Mouse (Mus musculus) thymus, postnatal 36 days (tissue): ENCODE results near the gene Tnnt1.
"Not testable (repeated sequence)": the region's sequence is repeated elsewhere in the genome, so short reads cannot be mapped to it uniquely, and the experiment has no call there.

Experiments
- DNase-seq, 2 experiments: peaks; one replicate each; pipeline ENCODE4 v3.0.0; 2022; ENCODE audit warnings: mixed read lengths in 2 of 2

Gene Tnnt1

DNA sequence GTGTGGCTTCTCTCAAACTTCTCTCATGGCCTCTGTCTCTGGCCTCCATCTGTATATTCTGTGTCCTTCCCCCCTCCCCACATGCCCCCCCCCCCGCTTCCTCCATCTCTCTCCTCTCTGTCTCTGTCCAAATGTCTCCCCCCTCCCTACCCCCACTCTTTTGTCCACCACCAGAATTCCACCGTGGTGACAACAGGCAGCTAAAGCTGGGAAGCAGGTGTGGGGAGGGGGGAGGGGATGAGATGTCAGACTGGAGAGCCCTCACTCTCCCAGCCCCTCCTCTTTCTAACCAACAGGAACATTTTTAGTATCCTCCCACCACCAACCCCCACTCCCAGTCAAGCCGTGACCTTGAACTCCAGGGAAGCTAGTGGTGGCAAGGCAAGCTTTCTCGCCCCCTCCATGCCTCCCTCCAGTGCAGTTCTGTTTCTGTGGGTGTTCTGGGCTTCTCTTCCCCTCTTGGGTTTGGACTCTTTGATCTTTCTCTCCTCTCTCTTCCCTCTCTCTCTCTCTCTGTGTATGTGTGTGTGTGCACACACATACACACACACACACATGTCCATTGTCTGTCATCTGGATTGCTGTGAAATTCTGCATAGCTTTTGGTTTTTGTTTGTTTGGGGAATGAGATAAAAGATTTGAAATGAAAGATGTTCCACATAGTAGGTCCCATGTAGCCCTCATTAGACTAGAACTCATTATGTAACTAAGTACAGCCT lies at the start of gene Tnnt1:
Tnnt1 (minus strand) TSS at position 51 of the 719 bp plus-strand sequence.
- no peak for DNase-seq

GRCm38 (mm10) chr7:4562660-4563059 lies 46.5 kb upstream of the Tnnt1 start:
- no peak for DNase-seq

DNA sequence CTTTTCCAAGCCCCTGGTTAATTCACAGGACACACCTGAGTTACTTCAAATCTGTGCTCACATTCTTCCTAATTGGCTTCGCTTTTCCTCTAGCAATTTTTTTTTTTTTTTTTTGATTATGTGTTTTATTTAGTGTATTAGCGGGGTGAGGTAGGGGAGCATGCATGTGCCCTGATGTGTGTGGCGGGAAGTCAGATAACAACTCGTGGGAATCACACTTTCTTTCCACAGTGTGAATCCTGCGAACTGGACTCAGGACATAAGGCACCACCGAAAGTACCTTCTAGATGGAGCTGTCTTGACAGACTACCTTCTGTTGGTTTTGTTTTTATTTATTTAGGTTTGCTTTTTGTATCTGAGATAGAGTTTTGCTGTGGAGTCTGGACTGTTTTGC lies 41.0 kb upstream of the Tnnt1 start:
- no peak for DNase-seq

GRCm38 (mm10) chr7:4556256-4557166 lies 40.3 kb upstream of the Tnnt1 start:
- peak; percentile 69 to 73 for DNase-seq

DNA sequence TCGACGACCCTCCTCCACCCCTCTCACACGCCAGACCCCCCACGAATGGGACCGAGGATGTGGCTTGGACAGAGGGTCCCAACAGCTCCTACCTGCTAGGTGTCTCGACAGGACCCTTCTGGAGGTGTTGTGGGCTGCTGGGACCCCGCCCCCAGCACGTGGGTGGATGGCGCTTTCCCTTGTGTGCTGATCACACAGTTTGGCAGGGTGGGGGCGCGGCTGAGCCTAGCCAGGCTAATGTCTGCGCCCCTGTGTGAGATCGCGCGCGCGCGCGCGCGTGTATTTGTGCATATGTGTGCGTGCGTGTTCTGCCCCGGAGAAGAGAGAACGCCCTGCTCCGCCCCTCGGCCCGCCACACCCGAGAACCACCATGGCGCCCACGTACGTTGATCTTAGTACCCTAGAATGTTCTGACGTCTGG lies 31.0 kb upstream of the Tnnt1 start, which contains the start of gene Syt5:
Syt5 (minus strand) TSS at position 321 of the 421 bp plus-strand sequence.
- DNase-seq: no peak

DNA sequence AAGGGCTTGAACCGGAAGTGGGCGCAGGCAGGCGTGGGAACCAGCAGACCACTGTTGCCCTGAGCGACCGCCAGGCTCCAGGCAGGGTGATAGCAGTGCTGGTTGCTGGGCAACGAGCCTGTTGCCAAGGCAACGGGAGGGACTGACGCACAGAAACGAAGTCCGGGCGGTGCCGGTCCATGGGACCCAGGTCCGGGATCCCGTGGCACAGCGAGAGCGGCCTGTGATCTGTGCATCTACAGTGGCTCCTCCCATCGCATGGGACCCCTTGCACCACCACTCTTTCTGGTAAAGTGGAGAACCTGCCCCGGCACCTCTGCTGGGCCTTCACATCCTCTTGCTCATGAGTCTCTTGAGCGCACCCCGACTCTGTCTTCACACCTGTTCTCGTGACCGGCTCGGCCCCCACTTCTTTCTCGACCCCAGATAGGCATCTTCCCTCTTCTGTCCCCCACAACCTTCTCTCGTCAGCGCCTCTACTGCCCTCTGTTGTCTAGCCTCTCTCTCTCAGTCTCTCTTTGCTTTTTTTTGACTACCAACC lies 30.5 kb upstream of the Tnnt1 start:
- no peak for DNase-seq

DNA sequence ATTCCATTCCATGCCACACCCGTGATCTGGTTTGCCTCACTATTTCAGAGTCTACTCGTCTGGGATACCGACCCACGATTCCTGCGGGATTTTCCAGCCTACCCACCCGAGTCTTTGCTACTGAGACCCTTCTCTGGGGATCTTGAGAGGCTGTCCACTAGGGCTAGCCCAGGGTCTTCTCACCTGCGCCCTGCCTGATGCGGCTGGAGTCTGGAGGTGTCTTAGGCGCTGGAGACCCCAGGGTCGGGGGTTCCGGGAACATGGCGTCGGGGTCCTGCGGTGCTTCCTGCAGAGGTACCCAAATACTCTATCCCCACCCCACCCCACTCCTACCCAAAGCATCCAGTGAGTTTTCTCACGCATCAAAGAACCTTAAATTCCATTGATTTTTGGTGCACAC lies 29.9 kb upstream of the Tnnt1 start:
- DNase-seq: no peak

GRCm38 (mm10) chr7:4542013-4542412 lies 25.8 kb upstream of the Tnnt1 start:
- no peak for DNase-seq

- no peak for DNase-seq
Measured at GRCm38 (mm10) chr7:4541344-4541743, 25.2 kb upstream of the Tnnt1 start.

DNA sequence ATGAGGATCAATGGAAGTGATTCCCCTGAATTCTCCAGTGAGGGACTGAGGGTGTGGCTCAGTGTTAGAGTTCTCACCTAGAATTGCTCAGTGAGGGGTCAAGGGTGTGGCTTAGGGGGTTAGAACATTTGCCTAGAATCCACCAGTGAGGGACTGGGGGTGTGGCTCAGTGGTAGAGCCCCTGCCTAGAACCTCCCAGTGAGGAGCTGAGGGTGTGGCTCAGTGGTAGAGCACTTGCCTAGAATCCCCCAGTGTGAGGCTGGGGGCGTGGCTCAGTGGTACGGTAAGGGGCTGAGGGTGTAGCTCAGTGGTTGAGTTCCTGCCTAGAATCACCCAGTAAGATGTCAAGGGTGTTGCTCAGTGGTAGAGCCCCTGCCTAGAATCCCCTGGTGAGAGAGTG lies 22.8 kb upstream of the Tnnt1 start:
- no peak for DNase-seq

GRCm38 (mm10) chr7:4537181-4537580 lies 21.0 kb upstream of the Tnnt1 start:
- no peak for DNase-seq

- DNase-seq: no peak
Measured at GRCm38 (mm10) chr7:4536369-4536768, 20.2 kb upstream of the Tnnt1 start.

- DNase-seq: no peak
Measured at GRCm38 (mm10) chr7:4532005-4532729, 16.0 kb upstream of the Tnnt1 start, which contains the start of gene Dnaaf3. TSS of gene Dnaaf3 (minus strand) at chr7:4532453.

GRCm38 (mm10) chr7:4530166-4530565 lies 14.0 kb upstream of the Tnnt1 start:
- DNase-seq: not testable (repeated sequence)

- DNase-seq: no peak
Measured at GRCm38 (mm10) chr7:4527302-4527689, 11.1 kb upstream of the Tnnt1 start.

GRCm38 (mm10) chr7:4526341-4527301 lies 10.4 kb upstream of the Tnnt1 start:
- DNase-seq: peak; percentile 72 to 81

GRCm38 (mm10) chr7:4524212-4524922 lies 8.2 kb upstream of the Tnnt1 start, which contains the start of gene Tnni3:
TSS of gene Tnni3 (minus strand) at chr7:4524229.
- peak; percentile 46 to 49 for DNase-seq

DNA sequence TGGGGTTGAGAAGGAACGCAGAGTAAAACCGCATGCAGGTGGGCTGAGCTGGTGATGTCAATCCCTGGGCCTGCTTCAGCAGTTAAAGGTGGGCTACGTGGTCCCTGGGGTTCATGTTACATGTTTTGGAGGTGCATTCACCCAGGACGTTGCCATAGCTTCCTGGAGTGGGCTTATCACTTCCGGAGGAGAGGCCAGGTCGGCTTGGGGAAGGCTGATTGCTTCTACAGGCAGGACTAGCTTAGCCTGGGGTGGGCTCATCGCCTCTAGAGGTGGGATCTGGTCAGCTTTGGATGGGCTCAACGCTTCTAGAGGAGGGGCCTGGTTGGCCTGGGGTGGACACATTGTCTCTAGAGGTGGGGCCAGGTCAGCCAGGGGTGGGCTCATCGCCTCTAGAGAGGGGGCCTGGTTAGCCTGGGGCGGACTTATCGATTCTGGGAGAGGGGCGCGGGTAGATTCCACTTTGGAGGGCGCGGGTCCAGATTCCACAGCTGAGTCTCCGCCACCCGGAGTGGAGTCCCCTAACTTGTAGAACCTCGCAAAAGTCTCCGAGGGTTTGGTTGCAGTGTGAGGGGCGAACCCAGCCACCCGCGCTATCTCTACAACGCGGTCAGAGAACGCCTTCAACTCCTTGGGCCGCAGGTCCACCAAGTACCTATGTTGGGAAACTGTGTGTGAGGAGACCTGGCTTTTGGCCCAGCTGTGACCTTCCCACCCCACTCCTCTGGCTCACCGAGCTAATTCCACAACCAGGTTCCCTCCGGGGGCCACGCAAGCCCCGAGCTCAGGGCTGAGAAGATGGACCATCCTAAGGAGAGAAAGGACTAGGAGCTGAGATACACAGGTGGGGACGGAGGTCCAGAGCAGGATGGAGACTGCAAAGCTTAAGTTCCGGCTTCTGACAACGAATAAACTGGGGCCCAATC lies 7.3 kb upstream of the Tnnt1 start:
- DNase-seq: no peak

GRCm38 (mm10) chr7:4522292-4522691 lies 6.1 kb upstream of the Tnnt1 start:
- no peak for DNase-seq
